Mouse (Mus musculus) liver, adult 2 months (tissue): ENCODE data around the gene 1700037C18Rik.

Experiments
- CTCF ChIP-seq: fragments of 200-500 bp; IDR thresholded peaks from 2 replicates; pipeline ENCODE4 v1.5.1; 2011; ENCODE audit warnings: low read depth, low read length, control low read depth
- POLR2A ChIP-seq: fragments of 200-500 bp; IDR thresholded peaks from 2 replicates; pipeline ENCODE4 v1.6.1; 2011; ENCODE audit warnings: low read length, control low read depth; ENCODE audit not compliant: insufficient read depth; ENCODE audit errors: extremely low read depth

DNA sequence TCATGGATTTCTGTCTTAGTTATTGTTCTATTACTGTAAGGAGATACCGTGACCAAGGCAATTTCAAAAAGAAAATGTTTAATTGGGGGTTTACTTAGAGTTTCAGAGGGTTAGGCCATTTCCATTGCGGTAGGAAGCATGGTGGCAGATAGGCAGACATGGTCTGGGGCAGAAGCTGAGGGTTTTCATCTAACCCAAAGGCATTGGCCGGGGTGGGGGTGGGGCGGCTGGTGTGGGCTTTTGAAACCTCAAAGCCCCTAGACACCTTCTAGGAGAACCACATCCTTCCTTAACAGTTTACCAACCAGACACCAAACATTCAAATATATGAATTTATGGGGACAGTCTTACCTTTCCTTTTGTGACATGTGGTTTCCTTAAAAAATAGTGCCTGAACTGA is 49.2 kb downstream of the 1700037C18Rik start:
- TF ChIP-seq POLR2A (no peak), CTCF (no peak)
